Mouse (Mus musculus) embryonic facial prominence, embryonic 10.5 days (tissue): ENCODE measurements around the gene Icosl. TPM values are rescaled to one million over a fixed set of nuclear protein-coding genes. Genes with fewer than 3 reads are reported as not detected.
"Not testable (repeated sequence)": the region's sequence is repeated elsewhere in the genome, so short reads cannot be mapped to it uniquely, and the experiment has no call there.

Source experiments
- DNase-seq: peaks from one replicate; pipeline ENCODE4 v3.0.0-alpha.2; 2017; ENCODE audit warnings: low spot score
- H3K27ac ChIP-seq: fragments of 300-500 bp; sonication (generic); replicated peaks from 2 replicates; pipeline ENCODE4 v1.5.1; 2016; ENCODE audit warnings: mild to moderate bottlenecking
- H3K27me3 ChIP-seq: fragments of 300-500 bp; sonication (generic); replicated peaks from 2 replicates; pipeline ENCODE4 v1.6.1; 2016; ENCODE audit warnings: low read depth, mild to moderate bottlenecking; ENCODE audit not compliant: poor library complexity, severe bottlenecking
- H3K36me3 ChIP-seq: fragments of 300-500 bp; sonication (generic); replicated peaks from 2 replicates; pipeline ENCODE4 v1.6.1; 2016; ENCODE audit warnings: mild to moderate bottlenecking, moderate library complexity
- H3K4me1 ChIP-seq: fragments of 300-500 bp; sonication (generic); 2 replicates; pipeline ENCODE4 v1.6.1; 2016
- H3K4me3 ChIP-seq: fragments of 300-500 bp; sonication (generic); 2 replicates; pipeline ENCODE4 v1.5.1; 2016; ENCODE audit warnings: mild to moderate bottlenecking, moderate library complexity
- H3K9me3 ChIP-seq: fragments of 300-500 bp; sonication (generic); 2 replicates; pipeline ENCODE4 v1.6.1; 2016; ENCODE audit warnings: mild to moderate bottlenecking
- WGBS: fragments of 180-500 bp; shearing (Covaris S2); methylation state at CpG from one replicate; pipeline ENCODE4 v1.1.7; 2016; 5-methylcytosine and 5-hydroxymethylcytosine counted together
- polyA plus RNA-seq: library from polyadenylated mRNA; unstranded; fragments of >200 nt; fragmentation: Nextera tagmentation; extraction: Ambion mirVana; gene quantifications from 2 replicates; pipeline ENCODE4 v1.2.1, GENCODE M21; 2016

Icosl gene
- polyA plus RNA-seq = 2.5 and 2.8 TPM in 2 replicates

DNA sequence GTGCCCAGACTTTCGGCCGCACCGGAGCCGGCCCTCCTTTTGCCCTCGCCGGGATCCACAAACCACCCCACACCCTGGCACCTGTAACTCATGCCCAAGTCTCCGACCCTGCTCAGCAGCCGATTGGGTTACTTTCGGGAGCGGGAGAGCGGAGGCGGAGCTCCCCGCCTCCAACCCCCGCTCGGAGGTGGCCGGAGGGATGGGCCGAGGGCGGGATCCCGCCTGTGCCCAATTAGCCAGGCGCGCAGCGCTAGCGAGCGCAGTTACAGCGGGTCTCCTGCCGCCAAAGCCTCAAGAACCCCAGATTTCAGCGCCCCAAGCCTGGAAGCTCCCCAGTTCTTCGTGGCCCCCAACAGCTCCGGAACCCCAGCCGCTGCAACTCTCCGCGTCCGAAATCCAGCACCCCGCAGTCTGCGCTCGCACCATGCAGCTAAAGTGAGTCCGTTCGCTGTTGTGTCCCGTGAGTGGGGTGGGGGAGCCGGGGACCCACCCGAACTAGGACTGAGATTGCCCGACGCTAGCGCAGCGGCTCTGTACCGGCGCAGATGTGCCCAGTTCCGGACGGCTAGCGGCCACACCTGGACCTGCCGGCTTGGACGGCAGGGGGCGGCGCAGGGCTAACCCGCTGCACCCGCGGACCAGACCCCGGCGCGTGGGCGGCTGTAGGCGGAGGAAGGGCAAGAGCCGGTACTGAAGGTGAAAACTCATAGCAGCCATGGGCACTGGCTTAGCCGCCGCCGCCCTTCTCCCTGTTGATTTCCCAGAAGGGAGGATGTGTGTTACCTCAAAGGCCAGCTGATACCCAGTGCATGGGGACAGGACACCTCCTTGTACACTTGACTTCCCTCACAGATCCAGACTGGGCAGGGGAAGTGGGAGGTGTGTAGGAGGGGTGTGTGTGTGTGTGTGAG lies at the start of gene Icosl:
Icosl (plus strand) TSS at position 202 of the 911 bp plus-strand sequence.
- Histone ChIP-seq H3K4me1 (peaks cover 22% of the 10 kb centered on the region), H3K9me3 (no peaks in the 10 kb centered on the region), H3K36me3 (no peaks in the 10 kb centered on the region), H3K4me3 (peak within 1 kb of the TSS; percentile 70), H3K27ac (peak within 1 kb of the TSS; percentile 81), H3K27me3 (peaks cover 48% of the 10 kb centered on the region)
- WGBS = under 1% methylated on average over 66 of the region's 66 CpGs
- DNase-seq = peak; percentile 88

- 97% methylated on average over 7 of the region's 11 CpGs for WGBS
- H3K4me3 ChIP-seq, H3K9me3 ChIP-seq, H3K4me1 ChIP-seq, H3K36me3 ChIP-seq, H3K27me3 ChIP-seq, H3K27ac ChIP-seq, DNase-seq: not testable (repeated sequence)
Measured at GRCm38 (mm10) chr10:78019984-78020383, 49.1 kb upstream of the Icosl start.

DNA sequence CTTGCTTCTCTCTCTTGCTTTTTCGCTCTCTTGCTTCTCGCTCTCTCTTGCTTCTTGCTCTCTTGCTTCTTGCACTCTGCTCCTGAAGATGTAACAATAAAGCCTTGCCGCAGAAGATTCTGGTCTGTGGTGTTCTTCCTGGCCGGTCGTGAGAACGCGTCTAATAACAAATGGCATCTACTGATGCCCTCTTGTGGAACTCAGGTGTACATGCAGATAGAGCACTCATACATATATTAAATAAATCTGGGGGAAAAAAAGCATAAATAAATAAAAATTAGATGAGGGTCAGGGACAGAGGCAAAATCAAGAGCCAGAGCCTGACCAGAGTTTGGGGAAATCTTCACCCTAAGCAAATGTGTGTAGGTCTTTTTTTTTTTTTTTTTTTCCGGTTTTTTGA lies 43.6 kb upstream of the Icosl start:
- 77% methylated on average over 6 of the region's 8 CpGs for WGBS
- H3K4me3 ChIP-seq, H3K27ac ChIP-seq, H3K27me3 ChIP-seq, H3K36me3 ChIP-seq, DNase-seq, H3K9me3 ChIP-seq, H3K4me1 ChIP-seq: not testable (repeated sequence)

DNA sequence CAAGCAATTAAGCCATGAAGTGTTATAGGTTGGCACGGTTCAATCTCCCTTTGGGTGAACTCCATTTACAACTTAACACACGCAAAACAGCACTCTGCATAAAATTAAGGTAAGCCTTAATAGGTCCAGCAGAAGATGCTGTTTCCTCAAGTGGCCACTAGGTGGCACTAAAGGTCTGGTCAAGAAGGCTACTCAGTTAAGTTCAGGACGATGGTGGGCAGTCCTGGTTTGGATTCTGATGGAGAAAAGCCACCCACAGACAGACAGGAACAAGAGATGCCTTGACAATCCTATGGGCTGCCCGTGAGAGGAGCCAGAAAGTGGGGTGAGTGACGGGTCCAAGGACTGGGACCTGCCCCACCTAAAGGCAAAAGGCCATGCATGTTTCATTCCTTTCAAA lies 41.0 kb upstream of the Icosl start:
- H3K36me3 ChIP-seq = no peaks in the 10 kb centered on the region
- H3K27me3 ChIP-seq = no peaks in the 10 kb centered on the region
- 9% methylated on average over 5 of the region's 5 CpGs for WGBS
- no peaks in the 10 kb centered on the region for H3K9me3 ChIP-seq
- no peak overlapping the region for H3K4me3 ChIP-seq
- DNase-seq = peak; percentile 78
- no peaks in the 10 kb centered on the region for H3K4me1 ChIP-seq
- no peak overlapping the region for H3K27ac ChIP-seq

GRCm38 (mm10) chr10:78029080-78029479 lies 40.0 kb upstream of the Icosl start:
- H3K27me3 ChIP-seq = no peaks in the 10 kb centered on the region
- 74% methylated on average over 1 of the region's 1 CpGs for WGBS

DNA sequence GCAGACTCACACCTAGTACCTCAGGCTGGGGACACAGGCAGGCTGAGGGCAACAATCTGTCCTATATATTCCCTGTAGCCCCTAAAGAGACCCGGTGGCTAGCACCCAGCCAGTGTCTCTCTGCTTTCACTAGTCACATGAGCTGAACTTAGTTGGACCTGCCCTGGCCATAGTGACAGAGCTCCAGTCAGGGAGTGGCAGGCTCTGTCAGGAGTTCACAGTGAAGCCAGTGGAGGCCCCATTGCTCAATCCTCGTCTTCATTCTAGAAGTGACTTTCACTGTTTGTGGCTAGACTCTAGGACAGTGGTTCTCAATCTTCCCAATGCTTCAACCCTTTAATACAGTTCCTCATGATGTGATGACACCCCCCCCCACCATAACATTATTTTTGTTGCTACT lies 37.1 kb upstream of the Icosl start:
- Histone ChIP-seq H3K4me3 (no peak overlapping the region), H3K9me3 (no peaks in the 10 kb centered on the region), H3K27ac (no peak overlapping the region), H3K27me3 (no peaks in the 10 kb centered on the region), H3K4me1 (no peaks in the 10 kb centered on the region), H3K36me3 (no peaks in the 10 kb centered on the region)
- DNase-seq = no peak
- 88% methylated on average over 2 of the region's 2 CpGs for WGBS

More at GRCm38 (mm10) chr10:78029080-78029479, 40.0 kb upstream of the Icosl start:
- DNase-seq = no peak
- no peaks in the 10 kb centered on the region for H3K4me1 ChIP-seq
- no peak overlapping the region for H3K27ac ChIP-seq
- no peak overlapping the region for H3K4me3 ChIP-seq
- no peaks in the 10 kb centered on the region for H3K36me3 ChIP-seq
- H3K9me3 ChIP-seq = no peaks in the 10 kb centered on the region

DNA sequence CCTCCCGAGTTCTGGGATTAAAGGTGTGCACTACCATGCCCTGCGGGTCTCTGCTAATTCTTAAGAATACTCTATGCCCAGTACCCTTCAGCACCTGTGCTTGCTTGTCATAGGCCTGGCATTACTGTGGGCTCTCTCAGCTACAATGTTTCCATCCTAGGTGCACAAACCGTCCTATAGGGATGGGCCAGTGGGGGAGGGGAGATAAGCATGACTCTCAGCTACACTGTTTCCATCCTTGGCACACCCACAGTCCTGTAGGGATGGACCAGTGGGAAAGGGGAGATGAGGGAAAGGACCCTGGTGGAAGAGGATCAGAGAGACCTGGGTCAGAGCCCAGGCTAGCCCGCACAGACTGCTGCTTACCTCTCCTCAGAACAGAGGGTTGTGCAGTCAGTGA lies 32.0 kb upstream of the Icosl start:
- no peak for DNase-seq

DNA sequence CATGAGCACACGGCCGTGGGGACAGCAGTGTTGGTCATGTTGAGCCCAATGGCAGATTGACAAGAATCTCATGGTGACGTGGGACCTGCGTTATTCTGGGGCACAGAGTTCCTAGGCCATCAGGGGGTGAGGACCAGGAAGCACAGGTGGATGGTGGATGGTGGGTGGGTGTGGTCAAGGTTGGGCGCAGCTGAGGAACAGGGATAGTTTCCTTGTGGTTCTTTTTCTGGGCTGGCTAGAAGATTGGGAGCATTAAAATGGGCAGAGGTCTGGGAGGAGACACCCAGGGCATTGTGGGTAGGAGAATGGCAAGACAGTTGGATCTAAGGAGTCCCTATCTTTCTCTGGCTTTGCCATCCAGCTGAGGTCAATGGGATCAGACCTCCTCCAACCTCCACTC lies 27.5 kb upstream of the Icosl start, which contains the start of gene Dnmt3l:
Dnmt3l (plus strand) TSS at position 301 of the 400 bp plus-strand sequence.
- no peak within 1 kb of the TSS for H3K4me3 ChIP-seq
- WGBS = 94% methylated on average over 5 of the region's 5 CpGs
- DNase-seq = no peak
- H3K27me3 ChIP-seq = peaks cover 33% of the 10 kb centered on the region
- no peak within 1 kb of the TSS for H3K27ac ChIP-seq
- peaks cover 24% of the 10 kb centered on the region for H3K4me1 ChIP-seq
- no peaks in the 10 kb centered on the region for H3K36me3 ChIP-seq
- no peaks in the 10 kb centered on the region for H3K9me3 ChIP-seq

More for the DNA sequence above, 32.0 kb upstream of the Icosl start:
- WGBS = 85% methylated on average over 4 of the region's 4 CpGs
- Histone ChIP-seq H3K4me1 (peaks cover 7% of the 10 kb centered on the region), H3K4me3 (no peak overlapping the region), H3K27ac (no peak overlapping the region), H3K36me3 (no peaks in the 10 kb centered on the region), H3K9me3 (no peaks in the 10 kb centered on the region), H3K27me3 (peaks cover 3% of the 10 kb centered on the region; the same call in 1 of the 2 replicates)

DNA sequence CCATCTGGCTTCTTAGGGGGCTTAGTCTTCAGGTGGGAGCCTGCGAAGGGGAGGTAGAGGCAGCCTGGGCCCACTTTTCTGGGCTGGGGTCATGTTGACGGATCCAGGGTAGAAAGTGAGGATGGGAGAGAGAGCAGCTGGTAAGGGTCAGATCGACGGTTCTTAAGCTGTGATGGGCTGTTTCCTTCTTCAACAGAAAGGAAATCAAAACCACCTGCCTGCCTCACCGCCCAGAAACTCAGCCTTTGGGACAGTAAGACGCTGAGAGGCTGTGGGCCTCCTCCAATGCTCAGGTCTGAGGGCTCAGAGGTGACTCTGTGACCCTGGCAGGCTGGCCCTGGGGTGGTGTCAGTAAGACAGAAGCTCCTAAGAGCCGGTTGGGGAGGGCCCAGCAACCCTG lies 27.0 kb upstream of the Icosl start:
- H3K9me3 ChIP-seq = no peaks in the 10 kb centered on the region
- peak; percentile 50 for DNase-seq
- no peak overlapping the region for H3K4me3 ChIP-seq
- H3K36me3 ChIP-seq = no peaks in the 10 kb centered on the region
- WGBS = 45% methylated on average over 7 of the region's 7 CpGs
- peaks cover 24% of the 10 kb centered on the region for H3K4me1 ChIP-seq
- H3K27me3 ChIP-seq = peaks cover 33% of the 10 kb centered on the region
- H3K27ac ChIP-seq = no peak overlapping the region

- H3K4me3 ChIP-seq = peak overlapping the region; percentile 44
- peaks cover 24% of the 10 kb centered on the region for H3K4me1 ChIP-seq
- H3K27me3 ChIP-seq = peaks cover 33% of the 10 kb centered on the region
- 55% methylated on average over 14 of the region's 14 CpGs for WGBS
- no peaks in the 10 kb centered on the region for H3K36me3 ChIP-seq
- H3K9me3 ChIP-seq = no peaks in the 10 kb centered on the region
- peak overlapping the region; percentile 31; the same call in 1 of the 2 replicates for H3K27ac ChIP-seq
- no peak for DNase-seq
Measured at GRCm38 (mm10) chr10:78042697-78043405, 26.3 kb upstream of the Icosl start.

GRCm38 (mm10) chr10:78043406-78043836 lies 25.7 kb upstream of the Icosl start, which contains the start of gene Aire:
Gene Aire, minus strand, starts transcription at chr10:78043610.
- peak within 1 kb of the TSS; percentile 31; the same call in 1 of the 2 replicates for H3K27ac ChIP-seq
- H3K4me3 ChIP-seq = peak within 1 kb of the TSS; percentile 44
- WGBS = 5% methylated on average over 27 of the region's 27 CpGs

GRCm38 (mm10) chr10:78044531-78044930 lies 24.6 kb upstream of the Icosl start:
- Histone ChIP-seq H3K4me1 (peaks cover 24% of the 10 kb centered on the region), H3K27me3 (peaks cover 33% of the 10 kb centered on the region), H3K9me3 (no peaks in the 10 kb centered on the region), H3K36me3 (no peaks in the 10 kb centered on the region), H3K27ac (no peak overlapping the region), H3K4me3 (no peak overlapping the region)
- no peak for DNase-seq
- 78% methylated on average over 1 of the region's 1 CpGs for WGBS

More at GRCm38 (mm10) chr10:78043406-78043836, 25.7 kb upstream of the Icosl start, which contains the start of gene Aire:
- H3K36me3 ChIP-seq = no peaks in the 10 kb centered on the region
- H3K27me3 ChIP-seq = peaks cover 33% of the 10 kb centered on the region
- H3K4me1 ChIP-seq = peaks cover 24% of the 10 kb centered on the region
- H3K9me3 ChIP-seq = no peaks in the 10 kb centered on the region
- DNase-seq = peak; percentile 84
